Mouse (Mus musculus) A20 (cell line): ENCODE results near the gene E2f6.

ENCODE experiments used
- DNase-seq: peaks from one replicate; pipeline ENCODE4 v3.0.0-alpha.2; 2011; ENCODE audit warnings: low read depth, low spot score

Gene E2f6

GRCm38 (mm10) chr12:16847204-16847792 lies 36.5 kb downstream of the E2f6 start:
- no peak for DNase-seq

GRCm38 (mm10) chr12:16848501-16848900 lies 37.7 kb downstream of the E2f6 start:
- no peak for DNase-seq

GRCm38 (mm10) chr12:16849821-16850220 lies 39.1 kb downstream of the E2f6 start:
- DNase-seq = no peak

GRCm38 (mm10) chr12:16850431-16851375 lies 39.9 kb downstream of the E2f6 start:
- DNase-seq = no peak

- no peak for DNase-seq
These were observed 42.8 kb downstream of the E2f6 start for GRCm38 (mm10) chr12:16853431-16854165.

- no peak for DNase-seq
These were observed 45.0 kb downstream of the E2f6 start for GRCm38 (mm10) chr12:16855632-16856305.

- no peak for DNase-seq
These were observed 45.5 kb downstream of the E2f6 start for GRCm38 (mm10) chr12:16856306-16856679.

GRCm38 (mm10) chr12:16858081-16858480 lies 47.3 kb downstream of the E2f6 start:
- DNase-seq = peak; percentile 87

GRCm38 (mm10) chr12:16859781-16860180 lies 49.0 kb downstream of the E2f6 start:
- peak; percentile 79 for DNase-seq

GRCm38 (mm10) chr12:16860533-16860932 lies 49.8 kb downstream of the E2f6 start:
- no peak for DNase-seq

GRCm38 (mm10) chr12:16860961-16861360 lies 50.2 kb downstream of the E2f6 start:
- no peak for DNase-seq

GRCm38 (mm10) chr12:16864477-16864876 lies 53.7 kb downstream of the E2f6 start:
- no peak for DNase-seq

- DNase-seq = no peak
These were observed 55.1 kb downstream of the E2f6 start for GRCm38 (mm10) chr12:16865871-16866270.

- no peak for DNase-seq
These were observed 55.7 kb downstream of the E2f6 start for GRCm38 (mm10) chr12:16866460-16866859.

GRCm38 (mm10) chr12:16867306-16867705 lies 56.5 kb downstream of the E2f6 start:
- no peak for DNase-seq

GRCm38 (mm10) chr12:16868618-16869017 lies 57.9 kb downstream of the E2f6 start:
- DNase-seq = no peak

- DNase-seq = no peak
These were observed 58.5 kb downstream of the E2f6 start for GRCm38 (mm10) chr12:16869091-16869778.

GRCm38 (mm10) chr12:16869870-16870404 lies 59.2 kb downstream of the E2f6 start:
- no peak for DNase-seq

- DNase-seq = peak; percentile 89
These were observed 59.8 kb downstream of the E2f6 start for GRCm38 (mm10) chr12:16870405-16871068.

GRCm38 (mm10) chr12:16872006-16872405 lies 61.2 kb downstream of the E2f6 start:
- no peak for DNase-seq
